Comparison of ENCODE assay signal across 9 mouse cellular contexts in genomic region chr11:104379635-104380034, GRCm38 (mm10).
DNase-seq lines count a peak whose midpoint lies in the region; ATAC-seq lines count a peak whose summit lies in the region.
"Had no signal": no experiment of that assay in that cellular context is flagged by ENCODE, and none has a peak within 500 bp of the region (broad histone marks: within the 10 kb centered on the region; RNA-seq: fewer than 3 reads in every experiment).

No protein-coding gene starts in this region.

- H3K9ac ChIP-seq in liver, embryonic 12.5 days, result no peak overlapping the region

- no peaks in the 10 kb centered on the region for H3K27me3 ChIP-seq in liver, embryonic 12.5 days (replicated peaks)

- H3K4me2 ChIP-seq in liver, embryonic 12.5 days, result no peak overlapping the region

- no peaks in the 10 kb centered on the region for H3K9me3 ChIP-seq in liver, embryonic 12.5 days (replicated peaks)

- WGBS in liver, embryonic 12.5 days (ENCODE audit: insufficient replicate concordance), result 73% methylated on average over 1 of the region's 1 CpGs

- peak; percentile 25 to 30 for DNase-seq in cerebellum, postnatal 14 days
- DNase-seq in cerebellum, postnatal 36 days, result no peak
- peak; percentile 12 for DNase-seq in liver
- peak; percentile 59 for DNase-seq in brain, adult 2 months (ENCODE audit: low read depth, low spot score)
- no peak for DNase-seq in left cerebral cortex, postnatal 10 days (ENCODE audit: extremely low spot score in 1 of 2, low spot score in 2 of 2)
- no peak for DNase-seq in spleen, adult 12 weeks (ENCODE audit: low spot score)

- no peak overlapping the region for H3K27ac ChIP-seq in liver, embryonic 12.5 days
- H3K27ac ChIP-seq: macrophage had no signal

- intact Hi-C loops in left cerebral cortex, postnatal 10 days (cut with DNase I), result no loop called here

- peaks cover 15% of the 10 kb centered on the region for H3K36me3 ChIP-seq in liver, embryonic 12.5 days

- H3K4me1 ChIP-seq in liver, embryonic 12.5 days, result peaks cover 8% of the 10 kb centered on the region; the same call in 1 of the 2 replicates

- no peak overlapping the region for H3K4me3 ChIP-seq in liver, embryonic 12.5 days

- ATAC-seq in liver, embryonic 12.5 days, result no peak
- 0 out of 2 replicates have a peak, but pooled peaks have one; percentile 30 for ATAC-seq in neutrophil, adult 5-6 weeks (ENCODE audit: extremely low read depth, insufficient number of reproducible peaks, low FRiP score, poor library complexity, severe bottlenecking)

Comparison
In these comparisons a context has a peak if more than half of its experiments do, and no peak if none do; other contexts are left out.
1. DNase-seq: peak in cerebellum, postnatal 14 days (2 of 2), liver (single experiment) and brain, adult 2 months (single experiment); none in cerebellum, postnatal 36 days (0 of 2), left cerebral cortex, postnatal 10 days (0 of 2) and spleen, adult 12 weeks (single experiment).